Mouse (Mus musculus) left cerebral cortex, adult 8-10 months (tissue): ENCODE data around the gene Plppr1. TPM values are rescaled to one million over a fixed set of nuclear protein-coding genes. Genes with fewer than 3 reads are reported as not detected.
A peak's percentile ranks its signal among the peaks of the same experiment; 100 is the strongest.

Experiments used
- DNase-seq, 2 experiments: peaks; one replicate each; pipeline ENCODE4 v3.0.0; 2022; ENCODE audit warnings: low spot score in 2 of 2
- total RNA-seq, 4 experiments: library from RNA; stranded (reverse); gene quantifications; 2 replicates each; pipeline ENCODE4 v1.2.4; 2022

The Plppr1 gene
- 10 to 100 TPM; 14.4 to 16.5 (median 15.5) TPM for total RNA-seq

DNA sequence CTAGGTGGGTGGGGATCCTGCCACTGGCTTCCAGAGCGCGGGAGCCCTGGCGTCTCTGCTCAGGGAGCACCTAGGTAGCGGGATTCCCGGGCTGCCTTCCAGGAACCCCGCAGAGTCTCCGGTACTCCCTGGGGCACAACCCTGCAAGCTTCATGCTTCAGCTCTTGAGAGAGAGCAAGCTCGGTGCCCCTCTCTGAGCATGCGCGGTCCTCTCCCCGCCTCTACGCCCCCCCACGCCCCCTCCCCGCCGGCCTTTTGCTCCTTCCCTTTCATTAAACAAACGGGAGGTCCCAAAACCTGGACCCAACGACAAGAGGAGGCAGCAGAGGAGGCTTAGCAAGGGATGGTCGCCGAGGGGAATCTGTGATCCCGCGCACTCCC is at the start of gene Plppr1:
TSS of gene Plppr1 (plus strand) at position 253 of the 381 bp plus-strand sequence.
- peak; percentile 17 to 29 for DNase-seq

DNA sequence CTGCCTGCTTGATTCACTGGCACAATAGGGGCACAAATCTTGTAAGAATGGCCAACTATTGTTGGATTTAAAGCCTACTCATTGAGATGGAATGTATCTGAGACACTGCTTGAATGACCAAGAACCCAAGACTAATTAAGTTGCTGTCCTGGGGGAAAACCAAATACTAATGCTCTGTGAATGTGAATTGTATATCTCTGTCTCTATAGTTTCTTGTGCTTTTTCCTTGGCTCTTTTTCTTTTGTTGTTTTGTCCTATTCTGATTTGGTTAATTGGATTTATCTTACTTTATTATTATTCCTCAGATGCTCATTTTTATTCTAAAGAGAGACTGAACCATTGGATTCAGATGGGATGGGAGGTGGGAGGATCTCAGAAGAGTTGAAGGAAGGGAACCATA is 42.4 kb upstream of the Plppr1 start:
- no peak for DNase-seq

GRCm38 (mm10) chr4:49023221-49023620 is 35.9 kb upstream of the Plppr1 start:
- no peak for DNase-seq

GRCm38 (mm10) chr4:49038311-49038710 is 20.8 kb upstream of the Plppr1 start:
- DNase-seq = no peak

GRCm38 (mm10) chr4:49039854-49040253 is 19.2 kb upstream of the Plppr1 start:
- DNase-seq = no peak

DNA sequence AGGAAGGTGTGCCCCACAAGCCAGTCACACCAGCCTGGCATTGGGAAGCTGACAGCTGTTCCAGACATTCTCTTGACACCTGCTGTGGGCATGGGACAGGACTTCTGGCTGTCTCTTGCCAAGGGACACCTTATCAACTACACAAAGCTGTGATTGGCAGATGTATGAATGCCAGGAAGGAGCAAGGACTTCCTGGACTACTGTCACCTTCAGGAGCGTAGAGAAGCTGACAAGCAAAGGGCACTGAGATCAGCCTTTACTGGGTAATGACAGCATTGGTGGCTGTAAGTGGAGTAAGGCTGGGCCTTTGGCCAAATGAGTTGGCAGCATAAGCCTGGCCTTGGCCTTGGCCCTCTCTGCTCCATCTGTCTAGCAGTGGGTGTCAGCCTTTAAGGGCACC is 17.4 kb upstream of the Plppr1 start:
- DNase-seq = no peak

DNA sequence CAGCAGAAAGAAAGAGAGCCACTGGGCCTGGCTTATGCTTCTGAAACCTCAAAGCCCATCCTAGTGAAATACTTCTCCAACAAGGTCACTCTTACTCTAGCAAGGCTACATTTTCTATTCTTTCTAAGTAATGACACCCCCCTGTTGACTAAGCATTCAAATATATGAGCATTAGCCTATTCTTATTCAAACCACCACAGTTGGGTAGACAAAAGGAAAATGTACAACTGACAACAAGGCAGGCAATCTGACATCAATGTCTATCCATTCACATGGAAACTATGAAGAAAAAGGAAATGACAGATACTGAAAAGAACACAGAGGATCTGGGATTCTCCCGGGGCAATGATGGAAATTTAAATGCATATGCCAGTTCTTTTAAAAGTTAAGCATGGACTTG is 8.4 kb upstream of the Plppr1 start:
- no peak for DNase-seq

- no peak for DNase-seq
Observed at GRCm38 (mm10) chr4:49057916-49058315, 1.2 kb upstream of the Plppr1 start.

GRCm38 (mm10) chr4:49058557-49058956 is 516 bp upstream of the Plppr1 start:
- DNase-seq = no peak

GRCm38 (mm10) chr4:49059402-49060381 is 619 bp downstream of the Plppr1 start:
- DNase-seq = peak; percentile 39 to 48

DNA sequence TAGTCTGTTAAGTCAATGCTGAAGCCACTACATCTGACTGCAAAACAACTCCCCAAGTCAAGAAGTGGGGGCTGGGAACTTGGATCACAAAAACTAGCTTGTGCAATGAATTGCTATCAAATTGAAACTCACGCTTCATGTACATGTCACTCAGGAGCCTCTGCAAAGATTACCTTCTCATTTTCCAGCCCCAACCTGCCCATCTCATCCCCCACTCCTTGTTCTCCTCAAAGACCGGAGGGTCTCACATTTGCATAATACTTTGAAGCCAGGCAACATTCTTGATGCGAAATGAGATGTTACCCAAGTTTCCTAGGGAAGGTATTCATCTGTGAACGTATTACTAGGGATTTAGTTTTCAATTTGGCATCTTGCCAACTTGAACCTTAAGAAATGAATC is 10.4 kb downstream of the Plppr1 start:
- DNase-seq = no peak

GRCm38 (mm10) chr4:49072886-49073285 is 13.8 kb downstream of the Plppr1 start:
- DNase-seq = peak in 1 of 2 experiments; percentile 49

DNA sequence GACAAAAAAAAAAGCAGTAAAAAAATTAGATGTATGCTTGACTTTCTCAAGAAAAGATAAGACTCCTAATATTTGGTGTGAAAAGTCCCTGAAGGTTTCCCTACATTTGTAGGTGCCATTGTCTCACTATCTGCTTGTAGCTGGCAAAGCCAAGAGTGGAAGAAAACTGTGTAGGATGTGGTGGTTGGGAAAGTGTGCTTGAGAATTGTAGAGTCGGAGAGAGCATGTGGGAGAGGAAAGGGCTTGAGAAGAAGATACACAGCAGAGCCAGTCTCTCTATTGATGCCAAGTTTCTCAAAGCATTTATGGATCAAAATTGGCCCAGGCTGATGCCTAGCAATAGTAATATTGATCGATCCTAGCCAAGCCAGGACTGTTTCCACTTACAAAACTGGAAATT is 16.8 kb downstream of the Plppr1 start:
- no peak for DNase-seq

DNA sequence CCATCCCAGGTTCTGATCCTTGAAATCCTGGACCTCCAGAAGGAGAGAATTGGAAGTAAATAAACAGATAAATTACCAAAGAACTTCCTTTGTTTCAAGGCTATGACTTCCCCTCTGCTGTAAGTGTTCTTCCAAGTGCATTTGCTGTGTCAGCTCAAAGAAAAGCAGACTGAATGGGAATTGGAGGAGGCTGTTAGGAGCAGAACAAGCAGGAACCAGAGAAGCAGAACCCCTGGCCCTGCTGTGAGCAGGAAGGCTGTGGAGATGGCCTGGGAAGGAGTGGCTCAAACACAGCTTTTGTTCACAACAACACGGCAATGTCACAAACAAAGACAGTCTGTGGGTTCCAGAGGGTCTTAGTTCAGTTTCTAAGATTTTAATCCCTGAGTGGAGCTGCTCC is 20.3 kb downstream of the Plppr1 start:
- no peak for DNase-seq

DNA sequence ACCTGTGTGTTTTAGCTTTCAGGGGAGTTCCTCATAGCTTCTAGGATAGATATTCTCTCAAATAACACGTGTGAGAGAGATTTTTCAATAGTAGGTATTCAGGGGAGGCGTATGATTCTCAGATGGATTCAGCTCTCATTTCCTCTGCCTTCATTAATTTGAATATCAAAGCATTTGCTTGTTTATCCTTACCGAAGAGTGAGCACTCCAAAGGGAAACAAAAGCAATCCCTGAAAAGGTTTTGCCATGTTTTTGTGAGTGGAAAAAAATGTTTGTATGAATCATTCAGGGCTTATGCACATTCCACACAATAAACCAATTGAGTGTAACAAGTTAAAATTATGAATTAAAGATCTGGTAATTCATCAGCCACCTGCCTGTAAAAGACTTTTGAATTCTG is 29.1 kb downstream of the Plppr1 start:
- no peak for DNase-seq

- DNase-seq = no peak
Observed at GRCm38 (mm10) chr4:49090461-49090860, 31.4 kb downstream of the Plppr1 start.

DNA sequence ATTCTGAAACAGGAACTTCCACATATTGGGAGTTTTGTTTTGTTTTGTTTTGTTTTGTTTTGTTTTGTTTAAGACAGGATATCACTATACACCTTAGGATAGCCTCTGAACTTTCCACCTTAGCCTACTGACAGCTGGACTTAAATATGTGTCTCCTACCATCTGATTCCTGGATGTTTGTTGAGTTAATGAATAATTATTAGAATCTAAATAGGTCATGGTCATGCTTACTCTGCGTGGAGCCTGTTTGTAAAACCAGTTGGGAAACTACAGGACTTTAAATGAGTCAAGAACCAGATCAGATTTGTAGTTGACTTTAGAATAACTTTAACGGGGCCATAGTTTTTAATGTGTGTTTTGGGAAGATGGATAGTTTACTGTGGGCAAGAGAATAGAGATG is 40.4 kb downstream of the Plppr1 start:
- DNase-seq = no peak

DNA sequence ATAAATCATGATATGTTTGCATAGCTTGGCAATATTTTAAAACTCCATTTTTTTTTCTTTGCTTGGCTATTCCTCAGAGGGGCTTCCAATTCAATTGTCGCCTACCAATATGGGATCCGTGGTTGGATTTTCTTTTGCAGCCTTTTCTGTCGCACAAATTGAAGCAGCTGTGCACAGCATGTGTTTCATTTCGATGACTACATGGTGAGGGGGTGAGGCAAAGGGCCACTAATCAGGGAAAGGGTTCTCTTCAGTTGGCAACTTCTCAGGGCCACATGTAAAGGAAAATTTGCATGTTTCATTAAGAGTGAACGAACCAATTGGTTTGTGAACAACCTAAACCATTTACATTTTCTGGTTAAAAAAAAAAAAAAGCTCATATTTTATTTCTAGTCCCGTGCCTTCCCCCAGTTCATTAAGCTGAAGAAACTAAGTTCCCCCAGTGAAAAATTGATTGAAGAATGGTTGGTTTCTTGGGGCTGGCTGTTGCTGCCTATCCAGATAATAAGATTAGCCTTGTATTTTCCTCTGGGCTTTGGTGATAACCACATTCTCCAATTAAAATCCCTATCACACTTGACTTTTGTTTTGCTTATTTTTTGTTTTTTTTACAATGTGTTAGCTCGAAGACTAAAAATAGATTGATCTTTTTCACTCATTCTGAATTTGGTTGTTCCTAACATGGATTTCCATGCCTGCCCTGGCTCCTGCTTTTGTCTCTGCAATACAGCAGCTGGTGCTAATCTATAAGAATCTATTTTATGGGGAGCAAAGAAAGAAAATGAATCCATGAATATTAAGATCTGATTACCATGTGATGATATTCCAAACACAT is 43.1 kb downstream of the Plppr1 start:
- DNase-seq = no peak

DNA sequence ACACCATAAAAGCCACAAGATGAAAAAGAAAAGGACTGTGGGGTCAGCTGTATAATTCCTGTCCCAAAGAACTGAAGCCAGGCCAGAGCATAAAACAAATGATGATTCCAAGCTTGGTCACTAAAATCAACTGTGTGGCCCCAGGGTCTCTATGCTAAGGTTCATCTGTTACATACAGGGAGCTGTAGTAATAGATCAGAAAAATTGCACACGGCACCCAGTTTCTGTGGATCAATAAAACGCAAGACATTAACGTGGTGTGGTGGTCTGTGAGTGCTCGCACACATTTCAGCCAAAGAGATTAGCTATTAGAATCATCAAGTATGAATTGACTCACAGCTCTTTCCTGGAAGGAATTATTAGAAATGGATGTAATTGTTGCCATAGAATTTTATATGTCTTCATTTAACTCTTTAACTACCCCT is 43.7 kb downstream of the Plppr1 start:
- no peak for DNase-seq

- DNase-seq = no peak
Observed at GRCm38 (mm10) chr4:49104860-49105259, 45.8 kb downstream of the Plppr1 start.

- DNase-seq = no peak
Observed at GRCm38 (mm10) chr4:49107895-49108294, 48.8 kb downstream of the Plppr1 start.

DNA sequence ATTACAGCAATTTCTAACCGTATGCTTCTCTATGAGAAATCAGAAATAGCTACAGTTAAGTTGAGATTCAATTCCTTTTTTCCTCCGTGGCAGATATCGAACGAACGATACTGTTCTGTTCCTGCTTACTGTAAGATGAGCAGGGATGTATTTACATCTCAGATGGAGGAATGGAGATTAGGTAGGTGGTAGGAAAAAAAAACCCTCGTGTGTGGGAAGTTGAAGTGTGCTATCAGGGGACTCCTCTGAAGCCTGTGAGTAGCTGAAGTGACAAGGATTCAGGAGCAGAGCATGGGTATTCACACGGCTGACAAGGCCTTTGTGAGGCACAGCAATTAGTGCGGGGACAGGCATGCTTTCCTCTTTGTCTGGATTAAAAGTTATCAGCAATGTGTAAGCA is 49.3 kb downstream of the Plppr1 start:
- peak in 1 of 2 experiments; percentile 32 for DNase-seq
